Mouse (Mus musculus): ENCODE results near the gene Iffo2. TPM values are rescaled to one million over a fixed set of nuclear protein-coding genes. Genes with fewer than 3 reads are reported as not detected.

Iffo2 gene
- total and polyA plus RNA-seq, 3 experiments, result 0.38 to 3.0 (median 0.60) TPM

DNA sequence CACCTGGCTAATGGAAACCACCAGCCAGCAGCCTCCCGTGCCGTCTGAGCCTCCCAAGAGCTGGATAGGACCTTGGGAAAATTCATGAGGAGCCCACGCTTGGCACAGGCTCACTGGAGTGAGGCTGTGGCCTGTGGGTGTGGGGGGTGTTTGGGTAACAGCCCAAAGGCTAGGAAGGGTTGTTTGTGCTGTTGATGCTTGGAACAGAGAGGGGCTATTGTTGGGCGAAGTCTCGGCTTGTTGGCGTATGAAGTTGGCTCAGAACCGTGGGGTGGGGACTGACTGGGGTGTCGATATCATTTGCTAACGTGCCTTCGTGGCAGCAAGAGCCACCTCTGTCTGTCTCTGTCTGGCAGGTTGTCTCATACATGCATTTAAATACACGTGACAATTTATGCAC is 24.9 kb downstream of the Iffo2 start:
- TF ChIP-seq ZMIZ1 (IDR thresholded peaks at IDR 0.05; ENCODE audit: low read depth, low read length), result no peak
- no peak for TF ChIP-seq USF2 (conservative IDR thresholded peaks at IDR 0.05; ENCODE audit: low read depth, low read length)
- TF ChIP-seq JUN (IDR thresholded peaks at IDR 0.05; ENCODE audit: insufficient read depth, low read depth, low read length), result no peak
- TF ChIP-seq RCOR1 (conservative IDR thresholded peaks at IDR 0.05; ENCODE audit: low read depth, low read length), result no peak
- no peak for TF ChIP-seq KAT2A (IDR thresholded peaks at IDR 0.05; ENCODE audit: insufficient replicate concordance, low read length)
- no peak for TF ChIP-seq IRF4 (IDR thresholded peaks at IDR 0.05; ENCODE audit: low read depth, low read length)
- no peak for TF ChIP-seq RAD21 (IDR thresholded peaks at IDR 0.05; ENCODE audit: low read depth, low read length)
- no peak for TF ChIP-seq CHD2 (IDR thresholded peaks at IDR 0.05; ENCODE audit: low read length)
- no peak for TF ChIP-seq MEF2A (IDR thresholded peaks at IDR 0.05; ENCODE audit: borderline replicate concordance, low read depth, low read length)
- no peak for TF ChIP-seq HCFC1 (IDR thresholded peaks at IDR 0.05; ENCODE audit: low read depth, low read length)
- no peak for TF ChIP-seq TCF12 (IDR thresholded peaks at IDR 0.05; ENCODE audit: low read depth, low read length)
- Histone ChIP-seq H3K27me3 (replicated peaks) (peaks cover 56% of the 10 kb centered on the region), H3K27ac (ENCODE audit: insufficient read depth, low read depth) (no peak overlapping the region), H3K9me3 (replicated peaks; ENCODE audit: low read length) (no peaks in the 10 kb centered on the region), H3K4me1 (ENCODE audit: control insufficient read depth in 1 of 2, insufficient read depth in 2 of 2) (0 out of 4 replicates have a peak, but pooled peaks cover 0 to 2% of the 10 kb centered on the region in 2 experiments), H3K9ac (ENCODE audit: insufficient read depth, low read depth) (no peak overlapping the region), H3K79me2 (replicated peaks; ENCODE audit: control insufficient read depth, extremely low read depth, insufficient read depth, poor library complexity, severe bottlenecking) (no peaks in the 10 kb centered on the region), H3K4me2 (ENCODE audit: insufficient read depth, low read depth, poor library complexity, severe bottlenecking) (no peak overlapping the region), H3K36me3 (replicated peaks in 1 of 2; ENCODE audit: control insufficient read depth in 1 of 2, insufficient read depth in 1 of 2, low read length in 1 of 2) (no peaks in the 10 kb centered on the region), H3K4me3 (replicated peaks in 1 of 3; ENCODE audit: low read depth in 2 of 3, low read length in 2 of 3, poor library complexity in 1 of 3) (no peak overlapping the region)
- dilution Hi-C loops (cut with MboI; ENCODE audit: extremely low pct_ligation_motif_present, extremely low pct_unique_long_range_greater_than_20kb, low sequenced_read_pairs), result no loop called here
- in situ Hi-C loops (cut with MboI; ENCODE audit: low pct_ligation_motif_present, low pct_unique_long_range_greater_than_20kb, low sequenced_read_pairs), result no loop called here
- DNase-seq (ENCODE audit: extremely low read depth), result no peak

DNA sequence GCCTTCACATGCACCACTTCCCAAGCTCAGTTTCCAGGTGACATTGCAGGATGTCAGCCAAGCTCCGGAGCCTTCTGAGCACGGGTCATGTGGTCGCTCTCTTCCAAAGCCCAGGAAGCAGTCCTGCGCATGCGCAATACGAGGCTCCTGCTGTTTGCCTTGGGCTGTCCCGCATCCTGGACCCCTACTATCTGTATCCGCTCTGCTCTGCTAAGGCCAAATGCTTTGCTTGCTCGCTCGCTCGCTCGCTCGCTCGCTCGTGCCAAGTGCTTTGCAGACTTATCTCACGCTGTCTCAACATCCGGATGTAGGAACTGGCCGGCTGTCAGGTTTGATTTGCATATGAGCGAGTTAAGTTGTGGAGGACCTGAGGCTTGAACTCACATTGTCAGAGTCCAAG is 25.6 kb downstream of the Iffo2 start:
- 0 out of 4 replicates have a peak, but pooled peaks cover 0 to 2% of the 10 kb centered on the region in 2 experiments for H3K4me1 ChIP-seq (ENCODE audit: control insufficient read depth in 1 of 2, insufficient read depth in 2 of 2)
- no peak overlapping the region for H3K4me3 ChIP-seq (replicated peaks in 1 of 3; ENCODE audit: low read depth in 2 of 3, low read length in 2 of 3, poor library complexity in 1 of 3)
- in situ Hi-C loops (cut with MboI; ENCODE audit: low pct_ligation_motif_present, low pct_unique_long_range_greater_than_20kb, low sequenced_read_pairs) (no loop called here), dilution Hi-C loops (cut with MboI; ENCODE audit: extremely low pct_ligation_motif_present, extremely low pct_unique_long_range_greater_than_20kb, low sequenced_read_pairs) (no loop called here)
- H3K27ac ChIP-seq (ENCODE audit: insufficient read depth, low read depth), result no peak overlapping the region
- no peaks in the 10 kb centered on the region for H3K79me2 ChIP-seq (replicated peaks; ENCODE audit: control insufficient read depth, extremely low read depth, insufficient read depth, poor library complexity, severe bottlenecking)
- no peak for DNase-seq (ENCODE audit: extremely low read depth)
- peaks cover 57% of the 10 kb centered on the region for H3K27me3 ChIP-seq (replicated peaks)
- no peak overlapping the region for H3K9ac ChIP-seq (ENCODE audit: insufficient read depth, low read depth)
- no peak overlapping the region for H3K4me2 ChIP-seq (ENCODE audit: insufficient read depth, low read depth, poor library complexity, severe bottlenecking)
- H3K9me3 ChIP-seq (replicated peaks; ENCODE audit: low read length), result no peaks in the 10 kb centered on the region
- peak; percentile 51 for TF ChIP-seq BHLHE40 (IDR thresholded peaks at IDR 0.05; ENCODE audit: low read depth, low read length)
- TF ChIP-seq TCF12 (IDR thresholded peaks at IDR 0.05; ENCODE audit: low read depth, low read length), result no peak
- peak; percentile 71 for TF ChIP-seq NRF1 (IDR thresholded peaks at IDR 0.05; ENCODE audit: low read depth, low read length)
- H3K36me3 ChIP-seq (replicated peaks in 1 of 2; ENCODE audit: control insufficient read depth in 1 of 2, insufficient read depth in 1 of 2, low read length in 1 of 2), result no peaks in the 10 kb centered on the region

DNA sequence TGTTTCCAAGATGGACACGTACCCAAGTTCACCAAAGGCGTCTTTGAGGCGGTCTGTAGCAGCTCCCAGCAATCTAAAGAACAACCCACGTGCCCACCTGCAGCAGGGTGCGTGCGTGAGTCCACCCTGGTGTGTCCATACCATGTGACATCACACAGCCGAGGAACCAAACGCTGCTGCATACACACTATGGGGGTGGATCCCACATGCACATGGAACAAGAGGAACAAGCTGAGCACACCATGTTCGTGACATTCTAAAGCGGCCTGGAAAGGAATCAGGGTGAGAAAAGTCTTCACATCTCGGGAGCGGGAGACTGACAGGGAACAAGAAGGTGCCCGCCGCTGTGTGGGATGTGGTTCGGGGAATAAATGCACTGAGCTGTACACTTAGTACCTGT is 38.0 kb downstream of the Iffo2 start:
- no peak for DNase-seq (ENCODE audit: extremely low read depth)
- TF ChIP-seq CHD2 (IDR thresholded peaks at IDR 0.05; ENCODE audit: low read length) (no peak), POLR2AphosphoS2 (IDR thresholded peaks at IDR 0.05; ENCODE audit: low read depth, low read length) (no peak)

More for the DNA sequence above, 38.0 kb downstream of the Iffo2 start:
- in situ Hi-C loops (cut with MboI; ENCODE audit: low pct_ligation_motif_present, low pct_unique_long_range_greater_than_20kb, low sequenced_read_pairs) (no loop called here), dilution Hi-C loops (cut with MboI; ENCODE audit: extremely low pct_ligation_motif_present, extremely low pct_unique_long_range_greater_than_20kb, low sequenced_read_pairs) (no loop called here)
- Histone ChIP-seq H3K9ac (ENCODE audit: insufficient read depth, low read depth) (no peak overlapping the region), H3K9me3 (replicated peaks; ENCODE audit: low read length) (no peaks in the 10 kb centered on the region), H3K4me1 (ENCODE audit: control insufficient read depth in 1 of 2, insufficient read depth in 2 of 2) (no peaks in the 10 kb centered on the region), H3K4me2 (ENCODE audit: insufficient read depth, low read depth, poor library complexity, severe bottlenecking) (no peak overlapping the region), H3K27ac (ENCODE audit: insufficient read depth, low read depth) (no peak overlapping the region), H3K79me2 (replicated peaks; ENCODE audit: control insufficient read depth, extremely low read depth, insufficient read depth, poor library complexity, severe bottlenecking) (no peaks in the 10 kb centered on the region), H3K36me3 (replicated peaks in 1 of 2; ENCODE audit: control insufficient read depth in 1 of 2, insufficient read depth in 1 of 2, low read length in 1 of 2) (no peaks in the 10 kb centered on the region), H3K27me3 (replicated peaks) (peaks cover 89% of the 10 kb centered on the region), H3K4me3 (replicated peaks in 1 of 3; ENCODE audit: low read depth in 2 of 3, low read length in 2 of 3, poor library complexity in 1 of 3) (no peak overlapping the region)
